Mouse (Mus musculus): ENCODE measurements around the gene Lmod3. TPM values are rescaled to one million over a fixed set of nuclear protein-coding genes. Genes with fewer than 3 reads are reported as not detected.
A peak's percentile ranks its signal among the peaks of the same experiment; 100 is the strongest.

Lmod3 gene
- polyA plus RNA-seq, 1 experiment from 2014 or later, result 0.08 TPM

DNA sequence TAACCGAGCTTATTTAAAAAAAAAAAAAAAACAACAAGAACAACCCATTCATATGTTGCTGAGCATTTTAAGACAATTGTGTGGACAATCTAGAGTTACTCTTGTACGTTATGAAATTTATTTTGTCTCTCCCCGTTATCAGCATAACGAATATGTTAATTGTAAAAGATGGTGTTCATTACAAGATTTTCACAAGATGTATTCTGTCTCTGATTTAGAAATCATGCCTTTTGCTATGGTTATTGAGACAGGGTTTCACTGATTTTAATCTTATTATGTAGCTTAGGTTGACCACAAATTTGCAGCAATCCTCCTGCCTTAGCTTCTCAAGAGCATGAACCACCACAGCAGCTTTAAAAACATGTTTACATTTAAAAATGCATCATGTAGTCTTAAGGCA lies 37.3 kb upstream of the Lmod3 start:
- Histone ChIP-seq H3K36me3 (peaks cover 50% of the 10 kb centered on the region), H3K4me1 (replicated peaks) (no peaks in the 10 kb centered on the region), H3K4me3 (no peak overlapping the region), H3K27ac (no peak overlapping the region), H3K9me3 (no peaks in the 10 kb centered on the region), H3K9ac (no peak overlapping the region), H3K4me2 (no peak overlapping the region), H3K27me3 (no peaks in the 10 kb centered on the region)
- no peak for ATAC-seq (ENCODE audit: low FRiP score)
- WGBS, result 90% methylated on average over 4 of the region's 4 CpGs

GRCm38 (mm10) chr6:97289316-97289820 lies 36.8 kb upstream of the Lmod3 start:
- WGBS, result 76% methylated on average over 10 of the region's 10 CpGs

GRCm38 (mm10) chr6:97288047-97288855 lies 35.7 kb upstream of the Lmod3 start:
- Histone ChIP-seq H3K9ac (no peak overlapping the region), H3K4me3 (no peak overlapping the region), H3K27ac (no peak overlapping the region), H3K4me1 (replicated peaks) (no peaks in the 10 kb centered on the region), H3K36me3 (peaks cover 35% of the 10 kb centered on the region), H3K27me3 (no peaks in the 10 kb centered on the region), H3K4me2 (no peak overlapping the region), H3K9me3 (no peaks in the 10 kb centered on the region)
- ATAC-seq (ENCODE audit: low FRiP score), result no peak
- 76% methylated on average over 19 of the region's 19 CpGs for WGBS

More at GRCm38 (mm10) chr6:97289316-97289820, 36.8 kb upstream of the Lmod3 start:
- Histone ChIP-seq H3K27me3 (no peaks in the 10 kb centered on the region), H3K27ac (no peak overlapping the region), H3K9me3 (no peaks in the 10 kb centered on the region), H3K4me2 (no peak overlapping the region), H3K4me3 (no peak overlapping the region), H3K9ac (no peak overlapping the region), H3K36me3 (peaks cover 45% of the 10 kb centered on the region), H3K4me1 (replicated peaks) (no peaks in the 10 kb centered on the region)
- no peak for ATAC-seq (ENCODE audit: low FRiP score)

- 91% methylated on average over 5 of the region's 5 CpGs for WGBS
- no peak for ATAC-seq (ENCODE audit: low FRiP score)
Measured at GRCm38 (mm10) chr6:97286332-97286731, 33.8 kb upstream of the Lmod3 start.

GRCm38 (mm10) chr6:97283676-97284075 lies 31.1 kb upstream of the Lmod3 start:
- H3K36me3 ChIP-seq, result peaks cover 14% of the 10 kb centered on the region
- ATAC-seq (ENCODE audit: low FRiP score), result no peak
- no peaks in the 10 kb centered on the region for H3K4me1 ChIP-seq (replicated peaks)
- H3K27me3 ChIP-seq, result no peaks in the 10 kb centered on the region
- H3K9me3 ChIP-seq, result no peaks in the 10 kb centered on the region
- no peak overlapping the region for H3K4me2 ChIP-seq
- no peak overlapping the region for H3K4me3 ChIP-seq
- H3K9ac ChIP-seq, result no peak overlapping the region
- no peak overlapping the region for H3K27ac ChIP-seq
- 98% methylated on average over 1 of the region's 1 CpGs for WGBS

More at GRCm38 (mm10) chr6:97286332-97286731, 33.8 kb upstream of the Lmod3 start:
- Histone ChIP-seq H3K27me3 (no peaks in the 10 kb centered on the region), H3K4me1 (replicated peaks) (no peaks in the 10 kb centered on the region), H3K4me3 (no peak overlapping the region), H3K9me3 (no peaks in the 10 kb centered on the region), H3K27ac (no peak overlapping the region), H3K4me2 (no peak overlapping the region), H3K9ac (no peak overlapping the region), H3K36me3 (peaks cover 16% of the 10 kb centered on the region)

GRCm38 (mm10) chr6:97278878-97279277 lies 26.3 kb upstream of the Lmod3 start:
- Histone ChIP-seq H3K4me1 (replicated peaks) (peaks cover 26% of the 10 kb centered on the region), H3K27me3 (no peaks in the 10 kb centered on the region), H3K9me3 (no peaks in the 10 kb centered on the region), H3K4me2 (no peak overlapping the region), H3K4me3 (no peak overlapping the region), H3K9ac (no peak overlapping the region), H3K36me3 (no peaks in the 10 kb centered on the region), H3K27ac (no peak overlapping the region)
- WGBS, result 49% methylated on average over 6 of the region's 6 CpGs
- ATAC-seq (ENCODE audit: low FRiP score), result no peak

DNA sequence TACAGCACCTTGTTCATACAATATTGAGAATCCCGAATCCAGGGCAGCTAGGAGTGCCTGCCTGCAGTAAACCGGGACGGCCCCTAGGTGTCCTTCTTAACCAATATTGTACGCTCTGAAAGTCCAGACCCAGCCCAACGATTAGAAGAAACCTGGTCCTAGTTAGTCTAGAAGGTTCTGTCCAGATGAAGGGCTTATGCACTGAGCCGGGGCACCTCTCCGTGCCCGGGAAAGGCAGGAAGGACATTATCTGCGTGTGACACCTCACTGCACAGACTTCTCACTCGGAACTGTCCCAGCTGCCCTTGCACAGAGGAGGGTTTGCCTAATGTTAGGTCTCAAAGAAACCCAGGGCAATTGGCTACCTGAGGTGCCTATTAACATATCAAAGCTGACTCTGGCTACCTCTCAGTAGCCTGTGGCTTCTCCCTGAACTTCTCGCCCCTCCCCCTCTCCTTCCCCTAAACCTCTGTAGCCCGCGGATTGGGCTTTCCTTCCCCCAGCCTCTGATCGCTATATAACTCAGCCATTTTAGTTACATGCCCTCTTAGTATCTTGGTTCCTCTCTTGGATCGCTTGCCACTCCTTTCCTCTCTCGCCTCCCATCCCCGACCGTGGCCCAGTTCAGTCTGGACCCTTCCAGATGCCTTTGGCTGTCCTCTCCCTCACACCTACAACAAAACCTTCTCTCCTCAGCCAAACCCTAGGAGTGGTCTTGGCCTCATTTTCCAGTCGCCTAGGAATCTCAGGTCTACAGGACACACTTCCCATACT lies 25.6 kb upstream of the Lmod3 start:
- peak overlapping the region; percentile 43 for H3K4me2 ChIP-seq
- 0 out of 2 replicates have a peak overlapping the region, but pooled peaks have one; percentile 16 for H3K9ac ChIP-seq
- no peak overlapping the region for H3K27ac ChIP-seq
- no peaks in the 10 kb centered on the region for H3K9me3 ChIP-seq
- peaks cover 26% of the 10 kb centered on the region for H3K4me1 ChIP-seq (replicated peaks)
- H3K27me3 ChIP-seq, result no peaks in the 10 kb centered on the region
- WGBS, result 3% methylated on average over 19 of the region's 19 CpGs
- H3K4me3 ChIP-seq, result peak overlapping the region; percentile 12
- H3K36me3 ChIP-seq, result no peaks in the 10 kb centered on the region
- ATAC-seq (ENCODE audit: low FRiP score), result peak; percentile 71

DNA sequence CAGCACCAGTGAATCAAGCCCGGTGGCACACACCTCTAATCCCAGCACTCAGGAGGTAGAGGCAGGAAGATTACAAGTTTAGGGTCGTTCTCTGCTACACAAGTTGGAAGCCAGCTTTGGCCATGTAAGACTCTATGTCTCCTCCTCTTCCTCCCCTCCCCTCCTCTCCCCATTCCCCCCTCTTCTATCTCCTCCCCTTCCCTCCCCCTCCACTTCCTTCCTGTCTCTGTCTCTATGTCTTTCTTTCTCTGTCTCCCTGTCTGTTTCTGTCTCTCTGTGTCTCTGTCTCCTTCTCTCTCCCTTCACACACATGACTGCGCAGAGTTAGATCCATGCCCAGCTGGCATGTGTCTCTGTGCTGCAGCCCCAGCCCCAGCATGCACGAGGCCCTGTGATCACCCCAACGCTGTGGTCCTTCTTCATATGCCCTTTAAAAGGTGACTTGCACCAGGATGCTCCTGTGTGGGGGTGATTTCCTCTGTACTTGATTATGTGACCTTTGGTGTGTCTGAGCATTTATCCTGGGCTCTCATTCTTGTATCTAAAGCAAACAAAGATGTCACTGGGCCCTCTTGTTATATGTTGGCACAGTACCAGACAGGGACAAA lies 24.4 kb upstream of the Lmod3 start:
- no peak overlapping the region for H3K27ac ChIP-seq
- WGBS, result 67% methylated on average over 5 of the region's 5 CpGs
- H3K4me3 ChIP-seq, result no peak overlapping the region

DNA sequence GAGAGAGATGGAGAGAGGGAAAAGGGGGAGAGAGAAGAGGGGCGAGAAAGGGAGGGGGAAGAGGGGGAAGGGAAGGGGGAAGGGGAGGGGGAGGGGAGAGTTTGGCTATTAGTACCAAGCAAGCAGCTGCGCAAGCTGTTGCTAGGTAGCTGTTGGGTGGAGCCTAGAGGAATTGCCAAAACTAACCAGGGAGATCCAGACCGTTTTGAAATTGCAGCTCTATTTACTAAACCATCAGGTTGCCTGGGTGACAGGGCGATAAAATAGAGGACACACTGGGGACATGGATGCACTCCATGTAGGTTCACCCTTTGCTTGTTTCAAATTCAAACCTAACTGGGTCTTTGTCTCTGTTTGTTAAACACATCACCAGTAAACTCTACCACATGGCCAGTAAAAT lies 23.8 kb upstream of the Lmod3 start:
- H3K4me3 ChIP-seq, result no peak overlapping the region
- 18% methylated on average over 4 of the region's 4 CpGs for WGBS
- H3K9me3 ChIP-seq, result no peaks in the 10 kb centered on the region
- no peaks in the 10 kb centered on the region for H3K36me3 ChIP-seq
- peaks cover 26% of the 10 kb centered on the region for H3K4me1 ChIP-seq (replicated peaks)
- peak; percentile 38; the same call in 1 of the 2 replicates for ATAC-seq (ENCODE audit: low FRiP score)
- no peak overlapping the region for H3K9ac ChIP-seq
- H3K27me3 ChIP-seq, result no peaks in the 10 kb centered on the region
- H3K4me2 ChIP-seq, result peak overlapping the region; percentile 23
- no peak overlapping the region for H3K27ac ChIP-seq

More for the DNA sequence above, 24.4 kb upstream of the Lmod3 start:
- H3K36me3 ChIP-seq, result no peaks in the 10 kb centered on the region
- H3K9ac ChIP-seq, result no peak overlapping the region
- ATAC-seq (ENCODE audit: low FRiP score), result no peak
- H3K27me3 ChIP-seq, result no peaks in the 10 kb centered on the region
- no peak overlapping the region for H3K4me2 ChIP-seq
- no peaks in the 10 kb centered on the region for H3K9me3 ChIP-seq
- H3K4me1 ChIP-seq (replicated peaks), result peaks cover 26% of the 10 kb centered on the region

DNA sequence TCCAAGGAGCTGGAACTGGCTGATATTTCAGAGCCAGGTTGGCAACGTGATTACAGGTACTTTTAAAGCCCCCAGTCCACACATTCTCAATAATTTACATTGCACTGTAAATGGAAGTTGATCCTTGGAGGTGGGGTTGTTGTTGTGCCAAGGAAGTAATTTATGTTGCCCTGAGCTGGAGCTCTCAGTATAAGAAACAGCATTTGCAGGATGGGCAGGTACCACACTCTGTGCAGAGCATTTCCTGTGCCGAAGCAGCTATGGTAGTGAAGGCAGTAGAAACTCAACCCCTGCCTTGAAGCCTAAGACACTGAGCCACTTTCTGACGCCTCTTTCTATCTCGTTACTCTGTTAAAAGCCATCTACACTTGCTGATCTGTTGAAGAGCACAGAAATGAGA lies 23.2 kb upstream of the Lmod3 start:
- Histone ChIP-seq H3K4me2 (peak overlapping the region; percentile 23), H3K9me3 (no peaks in the 10 kb centered on the region), H3K27me3 (no peaks in the 10 kb centered on the region), H3K9ac (no peak overlapping the region), H3K36me3 (no peaks in the 10 kb centered on the region), H3K4me3 (no peak overlapping the region), H3K4me1 (replicated peaks) (peaks cover 26% of the 10 kb centered on the region), H3K27ac (no peak overlapping the region)
- WGBS, result 55% methylated on average over 4 of the region's 4 CpGs
- no peak for ATAC-seq (ENCODE audit: low FRiP score)

- H3K9ac ChIP-seq, result no peak overlapping the region
- peaks cover 26% of the 10 kb centered on the region for H3K4me1 ChIP-seq (replicated peaks)
- H3K4me3 ChIP-seq, result no peak overlapping the region
- H3K4me2 ChIP-seq, result no peak overlapping the region
- WGBS, result 84% methylated on average over 3 of the region's 3 CpGs
- no peaks in the 10 kb centered on the region for H3K36me3 ChIP-seq
- no peaks in the 10 kb centered on the region for H3K27me3 ChIP-seq
- H3K9me3 ChIP-seq, result no peaks in the 10 kb centered on the region
- ATAC-seq (ENCODE audit: low FRiP score), result no peak
- H3K27ac ChIP-seq, result no peak overlapping the region
Measured at GRCm38 (mm10) chr6:97273777-97274176, 21.2 kb upstream of the Lmod3 start.

DNA sequence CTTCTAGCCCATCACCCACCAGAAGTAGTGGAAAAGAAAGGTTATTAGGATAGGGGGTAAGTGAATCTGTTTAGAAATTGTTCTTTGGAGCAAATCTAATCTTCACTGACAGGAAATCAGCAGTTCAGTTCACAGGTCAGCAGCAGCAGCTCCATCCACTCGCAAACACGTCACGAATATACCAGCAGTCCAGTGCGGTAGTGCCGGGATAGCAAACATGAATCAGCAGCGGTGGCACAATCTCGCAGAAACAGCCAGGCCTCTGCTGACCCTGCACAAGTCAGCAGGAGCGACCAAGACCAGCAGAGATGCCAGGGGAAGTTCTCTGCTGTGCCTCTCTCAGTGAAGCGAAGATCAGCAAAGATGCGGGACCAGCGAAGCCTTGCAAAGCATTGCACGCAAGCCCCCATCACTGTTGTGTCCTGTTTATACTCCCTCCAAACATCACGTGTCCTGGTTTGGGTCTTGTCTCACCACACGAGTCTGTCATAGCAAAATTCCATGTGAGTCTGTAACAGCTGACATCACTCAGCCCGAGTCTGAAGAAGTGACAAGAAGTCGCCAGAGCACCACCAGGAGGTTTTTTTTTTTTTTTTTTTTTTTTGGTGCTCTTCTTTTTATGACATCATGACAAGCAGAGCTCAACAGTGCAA lies 20.6 kb upstream of the Lmod3 start:
- H3K9me3 ChIP-seq, result no peaks in the 10 kb centered on the region
- no peak for ATAC-seq (ENCODE audit: low FRiP score)
- WGBS, result 88% methylated on average over 16 of the region's 16 CpGs

More for the DNA sequence above, 20.6 kb upstream of the Lmod3 start:
- Histone ChIP-seq H3K27me3 (no peaks in the 10 kb centered on the region), H3K27ac (no peak overlapping the region), H3K4me3 (no peak overlapping the region), H3K9ac (no peak overlapping the region), H3K36me3 (no peaks in the 10 kb centered on the region), H3K4me2 (no peak overlapping the region), H3K4me1 (replicated peaks) (peaks cover 22% of the 10 kb centered on the region)
